Mouse (Mus musculus): ENCODE results near the gene Col4a4. TPM values are rescaled to one million over a fixed set of nuclear protein-coding genes. Genes with fewer than 3 reads are reported as not detected.

Gene Col4a4
- polyA plus RNA-seq, 1 experiment from 2014 or later, result 0.31 TPM

DNA sequence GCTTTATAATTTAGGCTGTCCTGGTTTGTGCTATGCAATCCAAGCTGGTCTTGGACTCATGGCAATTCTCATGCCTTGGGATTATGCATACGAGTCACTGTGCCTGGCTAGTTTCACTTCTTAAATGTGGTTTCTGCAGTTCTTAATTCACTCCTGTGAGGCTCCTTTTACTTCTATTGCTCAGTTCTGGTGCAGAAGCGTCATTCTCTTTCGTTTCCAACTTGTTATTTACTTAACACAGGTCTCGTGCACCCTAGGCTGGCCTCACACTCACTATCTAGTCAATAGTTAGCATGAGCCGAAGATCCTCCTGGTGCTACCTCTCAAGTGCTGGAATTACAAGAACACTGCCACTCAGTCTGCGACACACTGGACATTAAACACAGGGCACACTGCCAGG lies 117.8 kb downstream of the Col4a4 start:
- Histone ChIP-seq H3K27ac (ENCODE audit: low read depth, low read length) (no peak overlapping the region), H3K4me3 (ENCODE audit: low read depth, low read length) (no peak overlapping the region), H3K27me3 (ENCODE audit: control insufficient read depth, insufficient read depth, low read length) (no peaks in the 10 kb centered on the region), H3K36me3 (ENCODE audit: control insufficient read depth, insufficient read depth, low read length) (no peaks in the 10 kb centered on the region), H3K9me3 (replicated peaks; ENCODE audit: control insufficient read depth, low read length) (no peaks in the 10 kb centered on the region), H3K4me2 (no peak overlapping the region), H3K4me1 (ENCODE audit: control insufficient read depth, insufficient read depth, low read length) (no peaks in the 10 kb centered on the region), H3K9ac (ENCODE audit: low read depth, low read length) (no peak overlapping the region)
- no peak for ATAC-seq (replicated peaks; ENCODE audit: insufficient number of reproducible peaks, low FRiP score, low TSS enrichment)
- WGBS (ENCODE audit: insufficient replicate concordance), result 68% methylated on average over 6 of the region's 6 CpGs

DNA sequence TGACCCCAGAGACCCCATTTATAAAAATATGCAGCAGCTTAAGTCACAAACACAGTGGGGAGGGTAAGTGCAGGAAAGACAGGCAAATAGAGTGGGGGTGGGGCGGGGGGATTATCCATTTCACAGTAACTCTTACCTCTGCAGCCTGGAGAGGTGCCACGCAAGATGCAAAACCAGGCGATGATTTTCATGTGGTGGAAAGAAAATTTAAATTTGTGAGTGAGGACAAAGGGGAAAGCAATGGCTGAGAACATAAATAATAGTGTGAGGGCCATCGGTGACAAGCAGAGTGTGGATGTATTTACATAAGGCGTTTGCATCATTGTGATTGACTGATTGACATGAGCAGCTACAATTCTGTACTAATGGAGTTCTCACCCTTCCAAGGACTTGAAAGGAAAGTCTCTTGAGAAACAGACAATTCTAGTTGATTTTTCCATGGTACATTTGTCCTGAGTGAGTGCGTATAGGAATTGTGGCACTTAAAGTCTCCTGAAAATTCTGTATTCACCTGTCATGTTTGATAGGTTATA lies 121.3 kb downstream of the Col4a4 start:
- H3K9me3 ChIP-seq (replicated peaks; ENCODE audit: control insufficient read depth, low read length), result no peaks in the 10 kb centered on the region
- H3K9ac ChIP-seq (ENCODE audit: low read depth, low read length), result no peak overlapping the region
- no peak overlapping the region for H3K27ac ChIP-seq (ENCODE audit: low read depth, low read length)
- H3K4me2 ChIP-seq, result no peak overlapping the region
- no peaks in the 10 kb centered on the region for H3K4me1 ChIP-seq (ENCODE audit: control insufficient read depth, insufficient read depth, low read length)
- H3K36me3 ChIP-seq (ENCODE audit: control insufficient read depth, insufficient read depth, low read length), result no peaks in the 10 kb centered on the region
- H3K4me3 ChIP-seq (ENCODE audit: low read depth, low read length), result no peak overlapping the region
- no peak for ATAC-seq (replicated peaks; ENCODE audit: insufficient number of reproducible peaks, low FRiP score, low TSS enrichment)
- WGBS (ENCODE audit: insufficient replicate concordance), result 62% methylated on average over 6 of the region's 6 CpGs
- no peaks in the 10 kb centered on the region for H3K27me3 ChIP-seq (ENCODE audit: control insufficient read depth, insufficient read depth, low read length)

DNA sequence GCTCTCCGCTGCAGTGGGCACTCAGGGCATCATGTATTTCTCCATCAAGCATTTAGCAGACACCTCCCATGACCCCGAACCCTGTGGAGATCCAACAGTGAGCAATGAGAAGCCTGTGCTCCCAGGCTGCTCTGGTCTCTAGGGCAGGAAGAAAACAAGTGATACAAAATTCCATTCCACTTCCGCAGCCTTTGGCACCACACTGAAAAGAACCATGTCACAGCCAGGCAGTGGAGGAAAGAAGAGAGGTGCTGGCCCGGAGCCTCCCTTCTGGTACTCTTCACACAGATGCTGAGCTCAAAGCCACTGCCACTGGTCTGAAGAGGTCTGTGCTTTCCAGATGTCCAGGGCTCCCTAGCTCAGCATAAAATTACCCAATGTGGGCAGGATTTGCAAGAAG lies 125.6 kb downstream of the Col4a4 start:
- WGBS (ENCODE audit: insufficient replicate concordance), result 72% methylated on average over 4 of the region's 4 CpGs
- Histone ChIP-seq H3K9me3 (replicated peaks; ENCODE audit: control insufficient read depth, low read length) (no peaks in the 10 kb centered on the region), H3K9ac (ENCODE audit: low read depth, low read length) (no peak overlapping the region), H3K4me1 (ENCODE audit: control insufficient read depth, insufficient read depth, low read length) (no peaks in the 10 kb centered on the region), H3K4me3 (ENCODE audit: low read depth, low read length) (no peak overlapping the region), H3K4me2 (no peak overlapping the region), H3K27ac (ENCODE audit: low read depth, low read length) (no peak overlapping the region), H3K36me3 (ENCODE audit: control insufficient read depth, insufficient read depth, low read length) (no peaks in the 10 kb centered on the region), H3K27me3 (ENCODE audit: control insufficient read depth, insufficient read depth, low read length) (no peaks in the 10 kb centered on the region)
- ATAC-seq (replicated peaks; ENCODE audit: insufficient number of reproducible peaks, low FRiP score, low TSS enrichment), result no peak

DNA sequence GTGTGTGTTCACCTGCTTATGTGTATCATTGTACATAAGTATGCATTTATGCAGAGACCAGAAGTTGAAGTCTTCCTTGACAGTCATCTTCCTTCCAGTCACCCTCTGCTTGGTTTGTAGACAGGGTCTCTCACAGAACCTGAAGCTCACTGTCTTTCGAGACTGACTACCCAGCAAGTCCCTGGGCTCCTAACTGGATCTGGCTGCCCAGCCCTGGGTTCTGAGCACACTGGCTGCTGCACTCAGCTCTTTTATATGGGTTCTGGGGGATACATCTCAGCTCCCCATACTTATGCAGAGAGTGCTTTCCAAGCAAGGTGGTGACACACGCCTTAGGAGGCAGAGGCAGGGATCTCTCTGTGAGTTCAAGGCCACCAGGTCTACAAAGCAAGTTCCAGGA lies 126.7 kb downstream of the Col4a4 start:
- Histone ChIP-seq H3K9me3 (replicated peaks; ENCODE audit: control insufficient read depth, low read length) (no peaks in the 10 kb centered on the region), H3K4me2 (no peak overlapping the region), H3K27me3 (ENCODE audit: control insufficient read depth, insufficient read depth, low read length) (no peaks in the 10 kb centered on the region), H3K4me1 (ENCODE audit: control insufficient read depth, insufficient read depth, low read length) (no peaks in the 10 kb centered on the region), H3K27ac (ENCODE audit: low read depth, low read length) (no peak overlapping the region), H3K4me3 (ENCODE audit: low read depth, low read length) (no peak overlapping the region), H3K9ac (ENCODE audit: low read depth, low read length) (no peak overlapping the region), H3K36me3 (ENCODE audit: control insufficient read depth, insufficient read depth, low read length) (no peaks in the 10 kb centered on the region)
- no peak for ATAC-seq (replicated peaks; ENCODE audit: insufficient number of reproducible peaks, low FRiP score, low TSS enrichment)
- WGBS (ENCODE audit: insufficient replicate concordance), result 86% methylated on average over 2 of the region's 2 CpGs

DNA sequence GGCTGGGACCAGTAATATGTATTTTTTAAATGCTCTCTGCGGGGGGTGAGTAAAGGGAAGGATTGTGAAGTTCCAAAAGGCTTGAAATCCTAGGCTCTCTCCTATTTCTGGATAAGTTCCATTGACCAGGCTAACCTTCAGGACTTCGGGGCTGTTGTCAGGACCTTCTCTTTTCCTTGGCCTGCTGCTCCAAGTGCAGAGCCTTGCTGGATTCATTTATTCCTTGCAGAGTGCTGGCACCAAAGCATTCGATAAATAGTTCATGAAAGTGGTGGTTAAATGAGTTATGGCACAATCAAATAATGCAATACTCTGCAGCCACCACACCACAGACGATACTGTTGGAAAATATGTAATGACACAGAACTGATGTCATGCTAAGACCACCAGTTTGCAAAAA lies 127.3 kb downstream of the Col4a4 start:
- no peak overlapping the region for H3K4me2 ChIP-seq
- no peak for ATAC-seq (replicated peaks; ENCODE audit: insufficient number of reproducible peaks, low FRiP score, low TSS enrichment)
- no peak overlapping the region for H3K27ac ChIP-seq (ENCODE audit: low read depth, low read length)
- WGBS (ENCODE audit: insufficient replicate concordance), result 78% methylated on average over 4 of the region's 4 CpGs
- no peaks in the 10 kb centered on the region for H3K27me3 ChIP-seq (ENCODE audit: control insufficient read depth, insufficient read depth, low read length)
- no peaks in the 10 kb centered on the region for H3K9me3 ChIP-seq (replicated peaks; ENCODE audit: control insufficient read depth, low read length)
- no peaks in the 10 kb centered on the region for H3K4me1 ChIP-seq (ENCODE audit: control insufficient read depth, insufficient read depth, low read length)
- no peak overlapping the region for H3K9ac ChIP-seq (ENCODE audit: low read depth, low read length)
- no peak overlapping the region for H3K4me3 ChIP-seq (ENCODE audit: low read depth, low read length)
- H3K36me3 ChIP-seq (ENCODE audit: control insufficient read depth, insufficient read depth, low read length), result no peaks in the 10 kb centered on the region

DNA sequence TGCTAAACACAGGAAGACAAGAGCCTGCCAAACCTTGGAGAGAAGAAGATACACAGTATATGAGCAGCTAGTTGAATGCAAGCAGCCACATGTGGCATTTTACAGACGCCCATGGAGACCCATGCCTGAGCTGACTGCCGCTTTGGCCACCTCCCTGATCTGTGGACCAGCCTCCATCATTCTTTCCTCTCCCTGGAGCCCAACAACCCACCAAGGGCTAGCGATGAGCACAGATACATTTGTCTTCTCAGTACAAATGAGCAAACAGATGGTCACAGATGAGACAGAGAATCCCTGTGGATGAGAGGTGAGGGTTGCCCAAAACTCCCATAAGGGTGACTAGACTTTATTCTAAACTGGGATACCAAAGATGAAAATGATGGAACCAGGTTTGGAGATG lies 132.6 kb downstream of the Col4a4 start:
- no peak overlapping the region for H3K27ac ChIP-seq (ENCODE audit: low read depth, low read length)
- H3K4me1 ChIP-seq (ENCODE audit: control insufficient read depth, insufficient read depth, low read length), result no peaks in the 10 kb centered on the region
- ATAC-seq (replicated peaks; ENCODE audit: insufficient number of reproducible peaks, low FRiP score, low TSS enrichment), result no peak
- H3K4me3 ChIP-seq (ENCODE audit: low read depth, low read length), result no peak overlapping the region
- WGBS (ENCODE audit: insufficient replicate concordance), result 83% methylated on average over 3 of the region's 3 CpGs
- H3K27me3 ChIP-seq (ENCODE audit: control insufficient read depth, insufficient read depth, low read length), result no peaks in the 10 kb centered on the region
- no peak overlapping the region for H3K9ac ChIP-seq (ENCODE audit: low read depth, low read length)
- no peak overlapping the region for H3K4me2 ChIP-seq
- H3K36me3 ChIP-seq (ENCODE audit: control insufficient read depth, insufficient read depth, low read length), result no peaks in the 10 kb centered on the region
- H3K9me3 ChIP-seq (replicated peaks; ENCODE audit: control insufficient read depth, low read length), result no peaks in the 10 kb centered on the region

DNA sequence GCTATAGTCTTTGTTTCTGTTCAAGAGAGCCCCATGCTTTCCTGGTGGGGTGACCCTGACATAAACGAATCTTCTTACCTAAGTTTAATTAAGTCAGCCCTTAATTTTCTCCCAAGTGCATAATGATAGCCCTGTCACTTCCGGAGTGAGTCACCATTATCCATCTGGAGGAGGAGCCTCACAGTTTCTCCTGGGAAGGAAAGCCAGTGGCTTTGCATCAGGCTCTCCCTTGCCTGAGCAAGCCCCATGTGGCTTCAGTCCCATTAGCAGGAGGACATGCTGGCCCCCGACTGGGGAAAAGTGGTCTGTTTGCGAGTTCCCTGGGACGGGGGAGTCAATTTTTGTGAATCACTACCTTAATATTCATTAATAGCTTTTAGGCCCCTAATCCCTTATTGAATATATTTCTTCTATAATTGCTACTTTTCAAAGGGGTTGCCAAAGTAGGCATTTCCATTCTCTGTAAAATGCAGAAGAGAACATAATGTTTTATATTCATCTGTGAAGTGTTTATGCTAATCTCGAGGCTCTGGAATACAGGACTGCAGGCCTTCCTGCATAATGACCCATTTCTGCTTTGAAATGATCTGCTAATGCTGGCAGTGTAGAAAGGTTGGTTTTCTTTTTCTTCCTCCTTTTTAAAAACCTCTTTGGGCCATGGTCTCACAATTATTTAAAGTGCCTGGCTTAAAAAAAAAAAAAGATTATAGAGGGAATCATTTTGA lies 134.6 kb downstream of the Col4a4 start:
- ATAC-seq (replicated peaks; ENCODE audit: insufficient number of reproducible peaks, low FRiP score, low TSS enrichment), result no peak
- H3K9me3 ChIP-seq (replicated peaks; ENCODE audit: control insufficient read depth, low read length), result no peaks in the 10 kb centered on the region
- H3K27me3 ChIP-seq (ENCODE audit: control insufficient read depth, insufficient read depth, low read length), result no peaks in the 10 kb centered on the region

DNA sequence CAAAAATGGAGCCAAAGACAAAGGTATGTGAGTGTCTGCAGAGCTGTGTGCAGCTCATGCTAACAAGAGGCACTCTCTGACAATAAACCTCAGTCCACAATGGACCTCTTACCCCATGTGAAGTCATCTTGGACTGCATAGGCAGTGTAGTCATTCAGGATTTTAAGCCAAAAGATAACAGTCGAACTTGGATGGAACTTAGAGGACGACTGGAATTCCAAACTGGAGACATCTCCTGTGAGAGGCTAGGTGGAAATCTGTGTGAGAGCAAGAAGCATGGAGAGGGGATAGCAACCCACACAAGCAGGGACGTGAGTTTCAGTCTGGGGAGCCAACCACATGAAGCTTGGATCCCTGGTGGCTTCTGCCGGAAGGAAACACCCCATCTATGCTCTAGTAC lies 136.8 kb downstream of the Col4a4 start:
- ATAC-seq (replicated peaks; ENCODE audit: insufficient number of reproducible peaks, low FRiP score, low TSS enrichment), result no peak
- H3K36me3 ChIP-seq (ENCODE audit: control insufficient read depth, insufficient read depth, low read length), result no peaks in the 10 kb centered on the region
- no peaks in the 10 kb centered on the region for H3K27me3 ChIP-seq (ENCODE audit: control insufficient read depth, insufficient read depth, low read length)
- no peak overlapping the region for H3K4me2 ChIP-seq
- no peak overlapping the region for H3K27ac ChIP-seq (ENCODE audit: low read depth, low read length)
- 66% methylated on average over 4 of the region's 4 CpGs for WGBS (ENCODE audit: insufficient replicate concordance)
- no peak overlapping the region for H3K4me3 ChIP-seq (ENCODE audit: low read depth, low read length)
- no peaks in the 10 kb centered on the region for H3K4me1 ChIP-seq (ENCODE audit: control insufficient read depth, insufficient read depth, low read length)
- H3K9me3 ChIP-seq (replicated peaks; ENCODE audit: control insufficient read depth, low read length), result no peaks in the 10 kb centered on the region
- H3K9ac ChIP-seq (ENCODE audit: low read depth, low read length), result no peak overlapping the region

More for the DNA sequence above, 134.6 kb downstream of the Col4a4 start:
- H3K4me3 ChIP-seq (ENCODE audit: low read depth, low read length), result no peak overlapping the region
- no peak overlapping the region for H3K9ac ChIP-seq (ENCODE audit: low read depth, low read length)
- H3K36me3 ChIP-seq (ENCODE audit: control insufficient read depth, insufficient read depth, low read length), result no peaks in the 10 kb centered on the region
- WGBS (ENCODE audit: insufficient replicate concordance), result 33% methylated on average over 6 of the region's 6 CpGs
- H3K4me1 ChIP-seq (ENCODE audit: control insufficient read depth, insufficient read depth, low read length), result no peaks in the 10 kb centered on the region
- no peak overlapping the region for H3K27ac ChIP-seq (ENCODE audit: low read depth, low read length)
- H3K4me2 ChIP-seq, result no peak overlapping the region

DNA sequence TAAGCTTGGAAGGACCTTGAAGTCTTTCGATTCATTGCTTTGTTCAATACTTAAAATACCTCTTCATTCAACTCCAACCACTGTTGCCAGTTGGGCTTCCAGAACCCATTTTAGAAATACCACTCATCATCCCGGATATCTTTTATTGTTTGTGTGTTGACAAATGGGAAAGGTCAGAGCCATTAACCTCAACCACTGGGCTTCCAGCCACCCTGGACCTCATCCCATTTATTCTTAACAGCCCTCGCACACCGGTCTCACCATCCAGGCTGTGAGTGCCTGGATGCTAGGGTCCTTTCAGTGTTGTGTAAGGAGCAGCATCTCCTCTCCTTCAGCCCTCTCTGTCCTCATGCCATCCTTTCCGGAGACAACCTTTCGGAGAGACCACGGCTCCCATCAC lies 140.6 kb downstream of the Col4a4 start:
- no peaks in the 10 kb centered on the region for H3K36me3 ChIP-seq (ENCODE audit: control insufficient read depth, insufficient read depth, low read length)
- WGBS (ENCODE audit: insufficient replicate concordance), result 92% methylated on average over 7 of the region's 7 CpGs
- no peak overlapping the region for H3K4me3 ChIP-seq (ENCODE audit: low read depth, low read length)
- H3K27ac ChIP-seq (ENCODE audit: low read depth, low read length), result no peak overlapping the region
- no peaks in the 10 kb centered on the region for H3K27me3 ChIP-seq (ENCODE audit: control insufficient read depth, insufficient read depth, low read length)
- H3K9me3 ChIP-seq (replicated peaks; ENCODE audit: control insufficient read depth, low read length), result no peaks in the 10 kb centered on the region
- no peaks in the 10 kb centered on the region for H3K4me1 ChIP-seq (ENCODE audit: control insufficient read depth, insufficient read depth, low read length)
- no peak overlapping the region for H3K4me2 ChIP-seq
- no peak overlapping the region for H3K9ac ChIP-seq (ENCODE audit: low read depth, low read length)
- ATAC-seq (replicated peaks; ENCODE audit: insufficient number of reproducible peaks, low FRiP score, low TSS enrichment), result no peak
